Mouse (Mus musculus): ENCODE measurements at regions not wholly inside any gene's neighbourhood (a gene's known extent, or its start where the extent isn't known, plus 50 kb on each side); places are given as distances from the start of the nearest gene placed in this dataset.

- Histone ChIP-seq H3K36me3 (ENCODE audit: control insufficient read depth, insufficient read depth, low read length) (no peaks in the 10 kb centered on the region), H3K27me3 (ENCODE audit: control insufficient read depth, insufficient read depth, low read length) (no peaks in the 10 kb centered on the region), H3K9me3 (ENCODE audit: control insufficient read depth, low read length) (no peaks in the 10 kb centered on the region), H3K4me1 (replicated peaks; ENCODE audit: control insufficient read depth, insufficient read depth) (no peaks in the 10 kb centered on the region), H3K4me2 (replicated peaks; ENCODE audit: low read depth) (no peak overlapping the region), H3K27ac (replicated peaks) (no peak overlapping the region), H3K4me3 (ENCODE audit: low read depth, low read length) (no peak overlapping the region), H3K9ac (ENCODE audit: low read length) (no peak overlapping the region)
- 17% methylated on average over 1 of the region's 1 CpGs for WGBS
- no peak for ATAC-seq (ENCODE audit: low FRiP score, low TSS enrichment)
- TF ChIP-seq CTCF (IDR thresholded peaks at IDR 0.05; ENCODE audit: low read depth) (peak; percentile 31; the same call in 1 of the 2 replicates), EP300 (optimal IDR thresholded peaks at IDR 0.05) (no peak)
- DNase-seq (ENCODE audit: low spot score), result no peak
Observed at GRCm38 (mm10) chr5:26413185-26413584, 155.7 kb downstream of the Gm7361 start.

GRCm38 (mm10) chr5:26444331-26445200 is 187.1 kb downstream of the Gm7361 start:
- no peaks in the 10 kb centered on the region for H3K36me3 ChIP-seq (ENCODE audit: control insufficient read depth, insufficient read depth, low read length)
- H3K27me3 ChIP-seq (ENCODE audit: control insufficient read depth, insufficient read depth, low read length), result no peaks in the 10 kb centered on the region
- H3K4me2 ChIP-seq (replicated peaks; ENCODE audit: low read depth), result no peak overlapping the region
- 64% methylated on average over 4 of the region's 4 CpGs for WGBS
- no peaks in the 10 kb centered on the region for H3K4me1 ChIP-seq (replicated peaks; ENCODE audit: control insufficient read depth, insufficient read depth)
- no peak overlapping the region for H3K9ac ChIP-seq (ENCODE audit: low read length)
- ATAC-seq (ENCODE audit: low FRiP score, low TSS enrichment) (peak; percentile 63; the same call in 1 of the 2 replicates), DNase-seq (ENCODE audit: low spot score) (no peak)
- TF ChIP-seq EP300 (optimal IDR thresholded peaks at IDR 0.05) (no peak), CTCF (IDR thresholded peaks at IDR 0.05; ENCODE audit: low read depth) (no peak)
- H3K4me3 ChIP-seq (ENCODE audit: low read depth, low read length), result no peak overlapping the region
- H3K9me3 ChIP-seq (ENCODE audit: control insufficient read depth, low read length), result no peaks in the 10 kb centered on the region
- no peak overlapping the region for H3K27ac ChIP-seq (replicated peaks)

GRCm38 (mm10) chr5:26451306-26451705 is 193.8 kb downstream of the Gm7361 start:
- no peak for DNase-seq (ENCODE audit: low spot score)
- H3K9ac ChIP-seq (ENCODE audit: low read length), result no peak overlapping the region
- no peaks in the 10 kb centered on the region for H3K36me3 ChIP-seq (ENCODE audit: control insufficient read depth, insufficient read depth, low read length)
- no peaks in the 10 kb centered on the region for H3K9me3 ChIP-seq (ENCODE audit: control insufficient read depth, low read length)
- H3K4me2 ChIP-seq (replicated peaks; ENCODE audit: low read depth), result no peak overlapping the region
- H3K27ac ChIP-seq (replicated peaks), result no peak overlapping the region
- no peak for ATAC-seq (ENCODE audit: low FRiP score, low TSS enrichment)
- TF ChIP-seq EP300 (optimal IDR thresholded peaks at IDR 0.05) (no peak), CTCF (IDR thresholded peaks at IDR 0.05; ENCODE audit: low read depth) (no peak)
- no peaks in the 10 kb centered on the region for H3K4me1 ChIP-seq (replicated peaks; ENCODE audit: control insufficient read depth, insufficient read depth)
- 76% methylated on average over 1 of the region's 1 CpGs for WGBS
- no peak overlapping the region for H3K4me3 ChIP-seq (ENCODE audit: low read depth, low read length)
- H3K27me3 ChIP-seq (ENCODE audit: control insufficient read depth, insufficient read depth, low read length), result no peaks in the 10 kb centered on the region

- H3K4me2 ChIP-seq (replicated peaks; ENCODE audit: low read depth), result no peak overlapping the region
- H3K27ac ChIP-seq (replicated peaks), result no peak overlapping the region
- no peaks in the 10 kb centered on the region for H3K36me3 ChIP-seq (ENCODE audit: control insufficient read depth, insufficient read depth, low read length)
- no peak overlapping the region for H3K9ac ChIP-seq (ENCODE audit: low read length)
- H3K9me3 ChIP-seq (ENCODE audit: control insufficient read depth, low read length), result no peaks in the 10 kb centered on the region
- TF ChIP-seq CTCF (IDR thresholded peaks at IDR 0.05; ENCODE audit: low read depth) (no peak), EP300 (optimal IDR thresholded peaks at IDR 0.05) (no peak)
- H3K4me1 ChIP-seq (replicated peaks; ENCODE audit: control insufficient read depth, insufficient read depth), result no peaks in the 10 kb centered on the region
- DNase-seq (ENCODE audit: low spot score) (no peak), ATAC-seq (ENCODE audit: low FRiP score, low TSS enrichment) (no peak)
- 63% methylated on average over 4 of the region's 4 CpGs for WGBS
- H3K27me3 ChIP-seq (ENCODE audit: control insufficient read depth, insufficient read depth, low read length), result no peaks in the 10 kb centered on the region
- H3K4me3 ChIP-seq (ENCODE audit: low read depth, low read length), result no peak overlapping the region
Observed at GRCm38 (mm10) chr5:26457627-26458026, 200.1 kb downstream of the Gm7361 start.

GRCm38 (mm10) chr5:26466666-26467065 is 209.2 kb downstream of the Gm7361 start:
- no peak overlapping the region for H3K27ac ChIP-seq (replicated peaks)
- H3K4me3 ChIP-seq (ENCODE audit: low read depth, low read length), result no peak overlapping the region
- no peak overlapping the region for H3K4me2 ChIP-seq (replicated peaks; ENCODE audit: low read depth)
- no peak overlapping the region for H3K9ac ChIP-seq (ENCODE audit: low read length)
- no peaks in the 10 kb centered on the region for H3K9me3 ChIP-seq (ENCODE audit: control insufficient read depth, low read length)
- no peaks in the 10 kb centered on the region for H3K36me3 ChIP-seq (ENCODE audit: control insufficient read depth, insufficient read depth, low read length)
- 56% methylated on average over 1 of the region's 1 CpGs for WGBS
- TF ChIP-seq EP300 (optimal IDR thresholded peaks at IDR 0.05) (no peak), CTCF (IDR thresholded peaks at IDR 0.05; ENCODE audit: low read depth) (no peak)
- no peaks in the 10 kb centered on the region for H3K4me1 ChIP-seq (replicated peaks; ENCODE audit: control insufficient read depth, insufficient read depth)
- ATAC-seq (ENCODE audit: low FRiP score, low TSS enrichment), result no peak
- no peak for DNase-seq (ENCODE audit: low spot score)
- no peaks in the 10 kb centered on the region for H3K27me3 ChIP-seq (ENCODE audit: control insufficient read depth, insufficient read depth, low read length)

- H3K4me2 ChIP-seq (replicated peaks; ENCODE audit: low read depth), result no peak overlapping the region
- H3K4me3 ChIP-seq (ENCODE audit: low read depth, low read length), result no peak overlapping the region
- ATAC-seq (ENCODE audit: low FRiP score, low TSS enrichment) (0 out of 2 replicates have a peak, but pooled peaks have one; percentile 15), DNase-seq (ENCODE audit: low spot score) (no peak)
- no peak overlapping the region for H3K27ac ChIP-seq (replicated peaks)
- no peaks in the 10 kb centered on the region for H3K4me1 ChIP-seq (replicated peaks; ENCODE audit: control insufficient read depth, insufficient read depth)
- no peak for TF ChIP-seq EP300 (optimal IDR thresholded peaks at IDR 0.05)
- no peak for TF ChIP-seq CTCF (IDR thresholded peaks at IDR 0.05; ENCODE audit: low read depth)
- H3K27me3 ChIP-seq (ENCODE audit: control insufficient read depth, insufficient read depth, low read length), result no peaks in the 10 kb centered on the region
- 86% methylated on average over 2 of the region's 2 CpGs for WGBS
- H3K9ac ChIP-seq (ENCODE audit: low read length), result no peak overlapping the region
- no peaks in the 10 kb centered on the region for H3K9me3 ChIP-seq (ENCODE audit: control insufficient read depth, low read length)
- no peaks in the 10 kb centered on the region for H3K36me3 ChIP-seq (ENCODE audit: control insufficient read depth, insufficient read depth, low read length)
Observed at GRCm38 (mm10) chr5:26485726-26486125, 228.2 kb downstream of the Gm7361 start.

Data from stomach, postnatal 0 days (tissue).